Mouse (Mus musculus): ENCODE measurements around the gene Fbxw21. TPM values are rescaled to one million over a fixed set of nuclear protein-coding genes. Genes with fewer than 3 reads are reported as not detected.

The Fbxw21 gene
- polyA plus RNA-seq, 1 experiment from 2014 or later = not detected

DNA sequence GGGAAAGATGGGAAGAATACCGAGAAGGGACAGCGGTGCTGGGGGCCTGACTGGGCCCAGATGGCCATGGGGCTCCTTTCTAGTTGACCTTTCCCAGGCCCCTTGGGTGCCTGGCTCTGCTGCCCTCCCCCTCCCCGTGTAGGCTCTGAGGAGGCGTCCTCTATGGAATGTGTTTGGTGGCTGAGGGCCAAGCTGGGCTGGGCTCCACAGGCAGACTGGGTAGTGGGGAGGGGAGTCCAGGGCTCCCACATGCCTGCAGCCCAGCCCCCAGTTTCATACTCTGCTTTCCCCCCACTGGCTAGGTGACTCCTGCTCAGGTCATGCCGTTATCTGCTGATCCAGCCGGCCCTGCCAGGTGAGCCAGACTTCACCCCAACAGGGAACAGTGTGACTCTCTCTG is 62.9 kb downstream of the Fbxw21 start:
- peak overlapping the region; percentile 81 for H3K4me2 ChIP-seq (replicated peaks; ENCODE audit: low read depth, low read length)
- no peak overlapping the region for H3K4me3 ChIP-seq (ENCODE audit: low read depth, low read length)
- WGBS = 26% methylated on average over 6 of the region's 6 CpGs
- peak; percentile 33; the same call in 1 of the 2 replicates for ATAC-seq (ENCODE audit: insufficient number of reproducible peaks, insufficient read depth, low FRiP score, low read depth)
- H3K27ac ChIP-seq (ENCODE audit: low read length) = peak overlapping the region; percentile 100
- H3K36me3 ChIP-seq (ENCODE audit: control insufficient read depth, insufficient read depth, low read length) = peaks cover 29% of the 10 kb centered on the region
- H3K9ac ChIP-seq (replicated peaks; ENCODE audit: low read depth, low read length) = no peak overlapping the region; the same call in 1 of the 2 replicates
- no peaks in the 10 kb centered on the region for H3K27me3 ChIP-seq (ENCODE audit: control insufficient read depth, insufficient read depth, low read length)
- H3K4me1 ChIP-seq (ENCODE audit: control insufficient read depth, insufficient read depth, low read length) = peaks cover 40% of the 10 kb centered on the region
- H3K9me3 ChIP-seq (ENCODE audit: control insufficient read depth, low read depth, low read length) = no peaks in the 10 kb centered on the region

DNA sequence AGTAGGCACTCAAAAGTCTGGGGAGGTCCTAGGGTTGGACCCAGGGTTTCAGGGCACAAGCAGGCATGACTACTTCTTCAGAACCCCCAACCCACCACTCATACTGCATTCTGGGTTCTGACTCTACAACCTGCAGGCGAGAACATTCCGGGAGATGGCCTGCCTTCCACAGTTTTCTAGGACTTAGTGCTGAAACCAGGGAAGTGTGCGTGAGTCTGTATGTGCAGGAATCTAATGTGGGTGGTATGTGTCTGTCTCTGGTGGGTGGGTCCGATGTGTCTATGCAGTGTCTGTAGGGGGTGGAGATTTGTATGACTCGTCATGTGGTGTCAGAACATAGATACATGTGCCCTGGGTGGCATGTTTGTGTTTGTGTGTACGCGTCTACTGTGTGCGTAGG is 63.5 kb downstream of the Fbxw21 start:
- 75% methylated on average over 8 of the region's 8 CpGs for WGBS
- no peak overlapping the region for H3K9ac ChIP-seq (replicated peaks; ENCODE audit: low read depth, low read length)

DNA sequence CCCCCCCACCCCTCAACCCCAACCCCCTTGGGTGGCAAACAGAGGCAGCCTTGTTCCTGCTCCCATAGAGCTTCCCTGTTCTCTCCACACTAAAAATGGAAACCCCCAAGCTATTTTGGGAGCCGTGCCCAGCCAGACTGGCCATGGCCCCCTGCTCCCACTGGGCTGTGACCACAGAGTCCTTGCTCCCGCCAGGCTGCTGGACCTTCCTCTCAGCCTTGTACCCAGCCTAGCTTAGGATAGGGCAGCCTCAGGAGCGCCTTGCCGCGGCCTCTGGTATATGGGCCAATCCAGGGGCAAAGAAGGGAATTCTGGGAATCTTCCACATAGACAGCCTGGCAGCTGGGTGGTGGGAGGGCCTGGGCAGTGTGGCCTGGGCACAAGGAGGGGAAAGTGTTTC is 64.0 kb downstream of the Fbxw21 start:
- Histone ChIP-seq H3K9me3 (ENCODE audit: control insufficient read depth, low read depth, low read length) (no peaks in the 10 kb centered on the region), H3K4me1 (ENCODE audit: control insufficient read depth, insufficient read depth, low read length) (peaks cover 40% of the 10 kb centered on the region), H3K27me3 (ENCODE audit: control insufficient read depth, insufficient read depth, low read length) (no peaks in the 10 kb centered on the region), H3K9ac (replicated peaks; ENCODE audit: low read depth, low read length) (no peak overlapping the region), H3K4me3 (ENCODE audit: low read depth, low read length) (no peak overlapping the region), H3K4me2 (replicated peaks; ENCODE audit: low read depth, low read length) (peak overlapping the region; percentile 81), H3K27ac (ENCODE audit: low read length) (peak overlapping the region; percentile 100; the same call in 1 of the 2 replicates), H3K36me3 (ENCODE audit: control insufficient read depth, insufficient read depth, low read length) (peaks cover 21% of the 10 kb centered on the region; the same call in 1 of the 2 replicates)
- WGBS = 59% methylated on average over 5 of the region's 5 CpGs
- ATAC-seq (ENCODE audit: insufficient number of reproducible peaks, insufficient read depth, low FRiP score, low read depth) = no peak

More for the DNA sequence above, 63.5 kb downstream of the Fbxw21 start:
- Histone ChIP-seq H3K4me2 (replicated peaks; ENCODE audit: low read depth, low read length) (peak overlapping the region; percentile 81), H3K36me3 (ENCODE audit: control insufficient read depth, insufficient read depth, low read length) (peaks cover 26% of the 10 kb centered on the region; the same call in 1 of the 2 replicates), H3K9me3 (ENCODE audit: control insufficient read depth, low read depth, low read length) (no peaks in the 10 kb centered on the region), H3K27me3 (ENCODE audit: control insufficient read depth, insufficient read depth, low read length) (no peaks in the 10 kb centered on the region), H3K27ac (ENCODE audit: low read length) (peak overlapping the region; percentile 100; the same call in 1 of the 2 replicates), H3K4me3 (ENCODE audit: low read depth, low read length) (0 out of 2 replicates have a peak overlapping the region, but pooled peaks have one; percentile 6), H3K4me1 (ENCODE audit: control insufficient read depth, insufficient read depth, low read length) (peaks cover 40% of the 10 kb centered on the region)
- no peak for ATAC-seq (ENCODE audit: insufficient number of reproducible peaks, insufficient read depth, low FRiP score, low read depth)

DNA sequence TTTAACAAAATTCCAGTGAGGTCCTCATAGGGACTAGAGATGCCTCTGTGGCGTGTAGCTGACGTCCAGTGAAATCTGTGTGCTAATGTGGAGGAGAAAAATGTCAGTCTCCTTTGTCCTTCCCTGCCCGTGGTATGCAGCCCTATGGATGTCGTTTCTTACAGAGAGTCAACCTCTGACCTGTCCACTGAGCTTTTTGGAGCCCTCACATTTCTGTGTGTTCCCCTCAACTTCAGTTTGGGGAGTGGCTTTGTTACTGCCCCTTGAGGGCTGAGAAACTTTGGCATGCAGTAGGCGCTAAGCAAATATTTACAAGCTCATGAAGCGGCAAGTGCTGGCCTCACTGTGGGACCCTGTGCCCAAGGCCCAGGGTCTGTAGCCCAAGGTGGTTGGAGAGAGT is 64.5 kb downstream of the Fbxw21 start:
- ATAC-seq (ENCODE audit: insufficient number of reproducible peaks, insufficient read depth, low FRiP score, low read depth) = no peak
- 29% methylated on average over 6 of the region's 6 CpGs for WGBS

DNA sequence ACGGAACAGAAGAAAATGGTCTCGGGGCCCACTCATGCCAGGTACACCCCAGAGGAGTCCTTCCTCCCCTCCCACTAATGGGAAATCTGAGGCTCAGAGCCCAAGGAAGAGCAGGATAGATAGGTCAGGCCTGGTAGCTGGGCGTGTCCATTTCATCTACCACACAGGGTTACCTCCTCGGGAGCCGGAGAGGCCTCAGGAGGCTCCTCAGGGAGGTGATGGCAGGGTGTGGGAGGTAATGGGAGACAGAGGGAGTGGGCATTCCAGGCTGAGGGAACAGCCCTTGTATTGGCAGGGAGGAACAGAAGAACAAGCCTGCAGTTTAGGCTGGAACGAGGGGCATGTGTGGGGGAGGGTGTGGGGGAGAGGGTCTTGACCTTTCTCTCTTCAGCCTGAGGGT is 65.0 kb downstream of the Fbxw21 start:
- no peak for ATAC-seq (ENCODE audit: insufficient number of reproducible peaks, insufficient read depth, low FRiP score, low read depth)
- peaks cover 14% of the 10 kb centered on the region for H3K36me3 ChIP-seq (ENCODE audit: control insufficient read depth, insufficient read depth, low read length)
- WGBS = 15% methylated on average over 6 of the region's 6 CpGs

More for the DNA sequence above, 64.5 kb downstream of the Fbxw21 start:
- peaks cover 40% of the 10 kb centered on the region for H3K4me1 ChIP-seq (ENCODE audit: control insufficient read depth, insufficient read depth, low read length)
- peaks cover 16% of the 10 kb centered on the region; the same call in 1 of the 2 replicates for H3K36me3 ChIP-seq (ENCODE audit: control insufficient read depth, insufficient read depth, low read length)
- H3K4me2 ChIP-seq (replicated peaks; ENCODE audit: low read depth, low read length) = peak overlapping the region; percentile 81
- peak overlapping the region; percentile 100 for H3K27ac ChIP-seq (ENCODE audit: low read length)
- H3K9ac ChIP-seq (replicated peaks; ENCODE audit: low read depth, low read length) = peak overlapping the region; percentile 11; the same call in 1 of the 2 replicates
- peak overlapping the region; percentile 79 for H3K4me3 ChIP-seq (ENCODE audit: low read depth, low read length)
- H3K9me3 ChIP-seq (ENCODE audit: control insufficient read depth, low read depth, low read length) = no peaks in the 10 kb centered on the region
- H3K27me3 ChIP-seq (ENCODE audit: control insufficient read depth, insufficient read depth, low read length) = no peaks in the 10 kb centered on the region

DNA sequence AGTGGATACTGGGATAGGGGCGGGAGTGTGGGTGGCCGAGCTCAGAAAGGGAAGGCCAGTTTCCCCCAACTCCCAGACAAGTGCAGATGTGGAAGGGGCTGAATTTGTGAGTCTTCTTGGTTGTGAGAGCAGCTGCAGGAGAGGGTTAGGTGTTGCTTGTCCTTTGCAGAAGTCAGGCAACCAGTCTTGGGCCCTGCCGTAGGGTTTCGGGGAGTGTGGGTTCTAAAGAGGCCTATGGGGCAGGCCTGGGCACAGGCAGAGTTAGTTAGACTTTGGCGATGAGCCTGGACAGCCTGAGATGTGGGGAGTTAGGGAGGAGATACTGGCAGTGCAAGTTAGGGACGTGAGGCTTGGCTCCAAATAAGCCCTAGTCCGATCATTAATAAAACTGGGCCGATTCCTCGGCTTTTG is 65.6 kb downstream of the Fbxw21 start:
- WGBS = 13% methylated on average over 9 of the region's 9 CpGs
- Histone ChIP-seq H3K36me3 (ENCODE audit: control insufficient read depth, insufficient read depth, low read length) (peaks cover 15% of the 10 kb centered on the region), H3K27ac (ENCODE audit: low read length) (peak overlapping the region; percentile 100), H3K9ac (replicated peaks; ENCODE audit: low read depth, low read length) (peak overlapping the region; percentile 92), H3K27me3 (ENCODE audit: control insufficient read depth, insufficient read depth, low read length) (no peaks in the 10 kb centered on the region), H3K4me1 (ENCODE audit: control insufficient read depth, insufficient read depth, low read length) (peaks cover 40% of the 10 kb centered on the region), H3K9me3 (ENCODE audit: control insufficient read depth, low read depth, low read length) (no peaks in the 10 kb centered on the region), H3K4me3 (ENCODE audit: low read depth, low read length) (peak overlapping the region; percentile 79), H3K4me2 (replicated peaks; ENCODE audit: low read depth, low read length) (peak overlapping the region; percentile 81)
- ATAC-seq (ENCODE audit: insufficient number of reproducible peaks, insufficient read depth, low FRiP score, low read depth) = no peak

More for the DNA sequence above, 65.0 kb downstream of the Fbxw21 start:
- peak overlapping the region; percentile 81 for H3K4me2 ChIP-seq (replicated peaks; ENCODE audit: low read depth, low read length)
- H3K9ac ChIP-seq (replicated peaks; ENCODE audit: low read depth, low read length) = peak overlapping the region; percentile 11; the same call in 1 of the 2 replicates
- H3K27me3 ChIP-seq (ENCODE audit: control insufficient read depth, insufficient read depth, low read length) = no peaks in the 10 kb centered on the region
- H3K27ac ChIP-seq (ENCODE audit: low read length) = peak overlapping the region; percentile 100
- peak overlapping the region; percentile 79 for H3K4me3 ChIP-seq (ENCODE audit: low read depth, low read length)
- peaks cover 40% of the 10 kb centered on the region for H3K4me1 ChIP-seq (ENCODE audit: control insufficient read depth, insufficient read depth, low read length)
- no peaks in the 10 kb centered on the region for H3K9me3 ChIP-seq (ENCODE audit: control insufficient read depth, low read depth, low read length)

DNA sequence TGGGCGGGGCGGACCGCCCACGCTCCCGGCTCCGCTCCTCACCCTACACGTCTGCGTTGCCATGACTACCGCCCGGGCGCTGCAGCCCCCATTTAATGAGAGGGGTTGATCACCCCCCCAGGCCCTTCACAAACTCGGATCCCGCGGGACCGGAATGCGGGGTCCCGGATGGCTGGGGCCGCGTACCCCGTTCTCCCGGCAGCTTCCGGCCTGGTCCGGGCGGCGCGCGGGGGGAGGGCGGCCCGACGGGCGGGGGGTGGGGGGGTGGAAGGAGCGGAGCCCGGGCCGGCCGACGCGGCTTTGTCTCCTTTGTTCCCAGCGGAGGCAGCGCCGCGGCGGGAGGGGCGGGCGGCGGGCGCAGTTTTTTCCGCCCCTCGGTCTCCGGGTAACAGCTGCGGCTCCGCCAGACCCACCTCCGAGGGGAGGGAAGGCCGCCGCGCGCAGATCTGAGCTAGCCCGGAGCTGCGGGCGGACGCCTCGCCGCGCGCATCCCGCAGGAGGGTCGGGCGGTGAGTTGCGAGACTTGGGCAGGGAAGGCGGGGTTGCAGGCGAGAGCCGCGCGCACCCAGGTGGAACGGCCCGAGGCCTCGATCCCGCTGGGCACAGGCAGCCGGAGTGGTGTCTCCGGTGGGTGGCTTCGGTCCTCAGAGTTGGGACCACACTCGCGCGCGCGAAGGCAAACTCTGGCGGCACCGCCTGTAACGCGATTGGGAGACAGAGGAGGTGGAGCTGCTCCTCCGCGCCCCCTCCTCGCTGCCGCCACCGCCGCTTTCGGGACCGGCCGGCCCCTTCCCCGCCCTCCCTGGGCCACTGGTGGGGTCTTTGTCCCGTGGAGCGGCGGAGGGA is 66.5 kb downstream of the Fbxw21 start, which contains the start of gene Plxnb1:
Gene Plxnb1 (plus strand): TSS at position 253 of the 846 bp plus-strand sequence.
- H3K27ac ChIP-seq (ENCODE audit: low read length) = peak within 1 kb of the TSS; percentile 100
- H3K27me3 ChIP-seq (ENCODE audit: control insufficient read depth, insufficient read depth, low read length) = no peaks in the 10 kb centered on the region
- ATAC-seq (ENCODE audit: insufficient number of reproducible peaks, insufficient read depth, low FRiP score, low read depth) = peak; percentile 54
- peaks cover 15% of the 10 kb centered on the region for H3K36me3 ChIP-seq (ENCODE audit: control insufficient read depth, insufficient read depth, low read length)
- WGBS = under 1% methylated on average over 83 of the region's 102 CpGs
- peak within 1 kb of the TSS; percentile 81 for H3K4me2 ChIP-seq (replicated peaks; ENCODE audit: low read depth, low read length)
- no peaks in the 10 kb centered on the region for H3K9me3 ChIP-seq (ENCODE audit: control insufficient read depth, low read depth, low read length)
- peak within 1 kb of the TSS; percentile 79 for H3K4me3 ChIP-seq (ENCODE audit: low read depth, low read length)
- H3K4me1 ChIP-seq (ENCODE audit: control insufficient read depth, insufficient read depth, low read length) = peaks cover 40% of the 10 kb centered on the region
- H3K9ac ChIP-seq (replicated peaks; ENCODE audit: low read depth, low read length) = peak within 1 kb of the TSS; percentile 92

DNA sequence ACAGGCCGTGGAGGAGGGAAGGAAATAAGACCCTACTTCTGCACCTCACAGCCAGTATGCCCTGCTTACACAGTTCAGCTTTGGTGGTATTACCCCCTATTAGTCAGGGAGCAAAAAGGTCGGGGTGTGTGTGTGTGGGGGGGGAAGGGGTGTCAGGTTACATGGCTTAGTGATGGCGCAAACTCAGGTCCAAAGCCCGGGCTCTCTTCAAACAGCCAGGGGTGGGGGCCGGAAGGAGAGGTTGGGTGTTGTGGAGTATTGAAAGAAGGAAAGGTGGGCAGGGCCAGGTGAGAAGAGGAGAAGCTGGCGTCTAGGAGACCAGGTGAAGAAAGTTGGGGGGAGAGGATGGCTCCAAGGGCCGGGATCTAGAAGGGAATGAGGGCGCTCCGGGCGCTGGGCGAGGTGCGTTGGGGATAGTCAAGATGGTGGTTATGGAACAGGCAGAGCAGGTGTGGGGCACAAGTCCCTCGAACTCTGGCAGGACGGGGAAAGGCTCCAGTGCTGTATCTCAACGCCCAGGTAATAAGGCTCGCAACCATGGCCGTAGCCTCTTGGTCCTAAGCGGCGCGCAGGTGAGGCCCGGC is 67.2 kb downstream of the Fbxw21 start:
- H3K27me3 ChIP-seq (ENCODE audit: control insufficient read depth, insufficient read depth, low read length) = no peaks in the 10 kb centered on the region
- peak; percentile 57 for ATAC-seq (ENCODE audit: insufficient number of reproducible peaks, insufficient read depth, low FRiP score, low read depth)
- WGBS = 2% methylated on average over 19 of the region's 21 CpGs

More for the DNA sequence above, 67.2 kb downstream of the Fbxw21 start:
- Histone ChIP-seq H3K4me1 (ENCODE audit: control insufficient read depth, insufficient read depth, low read length) (peaks cover 35% of the 10 kb centered on the region), H3K9ac (replicated peaks; ENCODE audit: low read depth, low read length) (peak overlapping the region; percentile 92), H3K4me3 (ENCODE audit: low read depth, low read length) (peak overlapping the region; percentile 79), H3K36me3 (ENCODE audit: control insufficient read depth, insufficient read depth, low read length) (peaks cover 12% of the 10 kb centered on the region), H3K4me2 (replicated peaks; ENCODE audit: low read depth, low read length) (peak overlapping the region; percentile 81), H3K27ac (ENCODE audit: low read length) (peak overlapping the region; percentile 100), H3K9me3 (ENCODE audit: control insufficient read depth, low read depth, low read length) (no peaks in the 10 kb centered on the region)
